Mouse (Mus musculus) kidney, adult 2 months (tissue): ENCODE results near the gene Zbed4.

Source experiments
- CTCF ChIP-seq: fragments of 200-500 bp; conservative IDR thresholded peaks from 2 replicates; pipeline ENCODE4 v1.5.1; 2011; ENCODE audit warnings: low read depth, mild to moderate bottlenecking, control low read depth, low read length, moderate library complexity, mixed read lengths; ENCODE audit not compliant: insufficient read depth, insufficient read length
- POLR2A ChIP-seq: fragments of 200-500 bp; IDR thresholded peaks from one replicate; pipeline ENCODE4 v1.6.1; 2011; ENCODE audit warnings: low read depth, low read length, control low read depth

DNA sequence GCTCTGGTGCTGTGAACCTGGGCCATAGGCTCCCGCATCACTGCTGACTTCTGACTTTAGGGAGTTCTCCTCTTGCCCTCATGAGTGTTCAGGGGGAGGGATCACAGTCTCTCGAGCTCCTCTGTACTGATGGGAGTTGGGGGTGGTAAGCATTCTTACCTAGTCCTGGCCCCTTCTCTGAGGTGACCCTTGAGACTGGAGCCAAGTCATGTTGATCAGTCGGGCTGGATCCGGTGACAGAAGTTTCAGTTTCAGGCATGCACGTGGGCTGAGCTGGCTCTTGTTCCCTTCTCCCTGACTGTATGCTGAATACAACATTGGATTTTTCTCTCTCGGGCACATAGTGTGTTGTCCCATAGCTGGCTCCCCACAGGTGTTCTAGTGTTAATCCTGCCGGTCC is 69.9 kb downstream of the Zbed4 start:
- no peak for TF ChIP-seq CTCF
- TF ChIP-seq POLR2A = no peak
